Mouse (Mus musculus) CH12.LX (cell line): ENCODE measurements around the gene Aif1l.

Experiments
- CHD1 ChIP-seq: IDR thresholded peaks from 2 replicates; pipeline ENCODE4 v1.6.1; 2012; ENCODE audit warnings: low read depth, low read length, improper control_type of control experiment, inconsistent platforms
- CTCF ChIP-seq, 2 experiments: IDR thresholded peaks in 1 of 2; conservative IDR thresholded peaks in 1 of 2; 2 replicates each; pipeline ENCODE4 v1.5.1; 2011 to 2012; ENCODE audit warnings: low read depth in 2 of 2, low read length in 2 of 2, improper control_type of control experiment in 1 of 2, inconsistent platforms in 1 of 2, mild to moderate bottlenecking in 1 of 2, moderate library complexity in 1 of 2
- EP300 ChIP-seq: IDR thresholded peaks from 2 replicates; pipeline ENCODE4 v1.6.1; 2011; ENCODE audit warnings: low read length, improper control_type of control experiment
- ETS1 ChIP-seq: conservative IDR thresholded peaks from 2 replicates; pipeline ENCODE4 v1.6.1; 2012; ENCODE audit warnings: low read depth, mild to moderate bottlenecking, inconsistent platforms, low read length, improper control_type of control experiment, moderate library complexity
- KAT2A ChIP-seq: IDR thresholded peaks from 2 replicates; pipeline ENCODE4 v1.6.1; 2012; ENCODE audit warnings: low read length, improper control_type of control experiment, inconsistent platforms; ENCODE audit not compliant: insufficient replicate concordance
- NELFE ChIP-seq: IDR thresholded peaks from 2 replicates; pipeline ENCODE4 v1.6.1; 2011; ENCODE audit warnings: low read depth, low read length, improper control_type of control experiment
- POLR2AphosphoS2 ChIP-seq: IDR thresholded peaks from 2 replicates; pipeline ENCODE4 v1.6.1; 2011; ENCODE audit warnings: low read depth, low read length, improper control_type of control experiment

DNA sequence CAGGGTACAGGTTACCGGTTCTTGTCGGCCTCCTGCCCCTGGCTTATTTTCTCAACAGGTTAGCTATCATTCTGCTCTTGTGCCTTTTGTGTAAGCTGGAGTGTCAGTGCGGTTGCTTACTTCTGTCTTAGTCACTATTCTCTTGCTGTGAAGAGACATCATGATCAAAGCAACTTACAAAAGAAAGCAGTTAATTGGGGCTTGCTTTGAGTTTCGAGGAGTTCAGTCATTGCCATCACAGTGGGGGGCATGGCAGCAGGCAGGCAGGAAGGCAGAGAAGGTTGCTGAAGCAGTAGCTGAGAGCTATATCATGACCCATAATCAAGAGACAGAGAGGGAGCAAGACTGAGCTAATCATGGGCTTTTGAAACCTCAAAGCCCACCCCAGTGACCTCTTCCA is 15.4 kb upstream of the Aif1l start:
- no peak for TF ChIP-seq KAT2A
- TF ChIP-seq EP300 = no peak
- no peak for TF ChIP-seq CTCF (conservative IDR thresholded peaks at IDR 0.05 in 1 of 2, IDR thresholded peaks at IDR 0.05 in 1 of 2; ENCODE audit: low read depth in 2 of 2, low read length in 2 of 2)
- no peak for TF ChIP-seq NELFE
- no peak for TF ChIP-seq ETS1
- no peak for TF ChIP-seq CHD1
- no peak for TF ChIP-seq POLR2AphosphoS2
